Mouse (Mus musculus) cerebral cortex, adult 2 months (tissue): ENCODE results near the gene Pxn.

Experiments used
- WGBS: fragments of 180-500 bp; shearing (Covaris S2); methylation state at CpG from one replicate; pipeline ENCODE4 v1.1.7; 2018; 5-methylcytosine and 5-hydroxymethylcytosine counted together

The Pxn gene

DNA sequence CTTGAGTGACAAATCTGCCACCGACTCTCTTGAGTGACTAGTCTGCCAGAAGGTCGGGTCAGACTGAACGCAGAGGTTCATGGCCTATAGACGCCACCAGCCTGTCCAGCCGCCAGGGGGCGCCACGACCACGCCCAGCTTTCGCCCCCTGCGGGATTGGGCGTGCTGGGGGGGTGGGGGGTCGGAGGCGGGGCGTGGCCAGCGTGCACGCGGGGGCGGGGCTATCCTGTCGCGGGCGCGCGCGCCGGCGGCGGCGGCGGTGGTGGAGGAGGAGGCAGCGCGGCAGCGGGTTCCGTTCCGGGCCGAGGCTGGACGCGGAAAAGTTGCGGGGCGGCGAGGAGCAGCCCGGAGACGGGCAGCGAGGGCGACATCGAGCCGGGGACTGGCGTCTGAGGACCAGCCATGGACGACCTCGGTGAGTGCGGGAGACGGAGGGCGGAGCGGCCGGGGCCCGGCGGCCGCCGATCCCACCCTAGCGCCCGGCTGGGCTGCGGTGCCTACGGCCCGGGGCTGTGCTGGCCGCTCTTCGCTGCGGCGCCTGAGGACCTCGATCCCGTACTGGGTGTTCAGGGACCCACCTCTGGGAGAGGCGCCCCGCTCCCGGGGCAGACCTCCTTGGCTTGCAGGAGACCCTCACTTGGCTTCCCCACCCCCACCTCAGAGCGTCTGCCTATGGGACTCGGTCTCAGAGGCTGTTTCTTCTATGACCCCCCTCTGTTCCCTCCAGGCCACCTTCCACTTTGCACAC lies at the start of gene Pxn:
TSS of gene Pxn (plus strand) at position 223 of the 748 bp plus-strand sequence.
- WGBS = under 1% methylated on average over 74 of the region's 74 CpGs

DNA sequence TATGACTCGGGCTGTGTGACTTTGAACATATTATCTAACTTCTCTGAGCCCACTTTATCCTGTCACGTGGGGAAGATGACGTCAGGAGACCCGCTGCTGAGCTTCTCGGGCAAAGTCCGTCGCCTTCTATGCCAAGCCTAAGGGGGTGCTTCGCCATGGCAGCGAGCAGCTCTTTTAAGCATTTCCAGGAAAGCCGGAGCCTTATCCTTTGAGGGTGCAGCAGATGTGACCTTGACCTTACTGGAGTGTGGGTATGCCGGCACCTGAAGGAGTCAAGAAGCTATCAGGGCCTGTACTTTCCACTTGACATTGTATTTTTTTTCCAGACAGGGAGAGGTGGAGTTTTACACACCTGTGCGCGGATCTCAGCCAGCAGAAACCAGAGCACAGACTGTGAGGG lies 47.6 kb upstream of the Pxn start:
- WGBS = 74% methylated on average over 13 of the region's 13 CpGs

DNA sequence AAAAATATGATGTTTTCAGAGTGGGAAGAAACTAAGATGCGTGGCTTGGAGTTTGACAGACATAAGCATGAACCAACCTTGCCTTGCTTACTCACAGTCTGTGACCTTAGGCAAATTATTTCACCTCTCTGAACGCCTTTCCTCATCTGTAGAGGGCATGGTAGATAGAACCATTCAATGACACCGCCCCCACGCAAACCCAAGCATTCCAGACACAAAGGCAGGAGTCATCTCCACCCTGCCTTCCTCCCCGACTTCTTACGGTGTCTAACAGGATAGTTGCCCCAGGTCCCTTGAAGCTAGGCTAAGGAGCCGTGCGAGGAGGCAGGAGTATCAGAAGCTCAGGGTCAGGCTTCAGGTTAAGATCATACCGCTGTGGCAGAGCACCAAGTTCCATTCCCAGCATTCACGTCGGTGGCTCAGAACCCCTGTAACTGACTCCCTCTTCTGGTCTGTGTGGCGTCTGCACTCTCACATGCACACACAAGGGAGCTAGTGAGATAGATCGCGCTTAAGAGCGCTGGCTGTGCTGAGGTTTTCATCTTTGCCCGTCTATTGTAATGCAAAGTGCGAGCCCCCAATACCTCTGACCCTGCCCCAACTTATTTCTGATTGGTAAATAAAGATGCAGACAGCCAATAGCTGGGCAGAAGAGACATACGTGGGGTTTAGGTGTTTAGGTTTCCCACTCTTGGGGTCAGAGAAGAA lies 41.9 kb upstream of the Pxn start:
- WGBS = 81% methylated on average over 18 of the region's 18 CpGs

DNA sequence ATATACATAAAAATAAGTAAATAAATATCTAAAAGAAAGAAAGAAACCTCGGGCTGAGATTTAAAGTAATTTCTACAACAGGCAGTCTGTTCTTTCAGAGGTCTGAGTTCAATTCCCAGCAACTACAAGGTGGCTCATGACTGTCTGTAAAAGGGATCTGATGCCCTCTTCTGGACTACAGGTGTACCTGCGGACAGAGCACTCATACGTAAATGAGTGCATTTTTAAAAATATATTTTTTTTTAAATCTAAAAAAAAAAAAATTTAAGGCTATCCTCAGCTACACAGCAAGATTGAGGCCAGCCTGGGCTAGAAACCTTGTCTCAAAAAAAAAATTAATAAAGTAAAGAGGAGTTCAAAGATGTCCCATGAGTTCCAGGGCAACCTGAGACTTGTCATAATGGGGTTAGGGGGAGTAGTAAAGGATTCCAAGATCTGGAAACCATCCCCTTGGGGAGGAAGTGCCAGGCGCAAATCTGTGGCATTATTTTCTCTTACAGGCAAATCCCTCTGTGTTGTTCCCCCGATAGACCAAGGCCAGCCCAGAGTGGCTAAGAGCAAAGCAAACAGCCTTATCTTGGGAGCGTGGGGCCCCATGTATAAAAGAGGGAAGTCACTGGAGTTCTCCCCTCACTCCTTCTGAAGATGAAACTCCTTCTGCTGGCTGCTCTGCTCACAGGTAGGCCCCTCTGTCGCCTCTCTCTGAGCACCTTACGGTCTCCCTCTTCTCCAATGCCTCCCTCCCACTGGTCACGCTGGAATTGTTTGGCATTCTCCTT lies 40.6 kb upstream of the Pxn start, which contains the start of gene Pla2g1b:
TSS of gene Pla2g1b (plus strand) at position 621 of the 779 bp plus-strand sequence.
- 63% methylated on average over 9 of the region's 9 CpGs for WGBS

DNA sequence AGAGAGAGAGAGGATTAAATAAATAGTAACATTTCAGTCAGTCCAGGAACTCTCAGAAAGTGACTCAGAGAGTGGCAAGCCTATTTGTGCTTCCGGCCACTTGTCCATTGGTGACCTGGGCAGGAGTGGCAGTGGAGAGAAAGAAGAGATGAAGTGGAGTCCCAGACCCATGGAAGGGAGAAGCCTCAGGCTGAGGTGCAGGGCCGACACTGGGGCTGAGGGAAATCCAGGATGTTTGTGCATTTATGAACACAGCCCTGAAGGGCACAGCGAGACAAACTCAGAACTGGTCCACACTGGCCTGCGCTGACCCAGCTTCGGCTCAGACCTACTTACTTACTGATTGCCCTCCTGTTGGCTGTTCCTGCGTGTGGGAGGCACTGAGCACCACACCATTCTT lies 36.7 kb upstream of the Pxn start:
- 78% methylated on average over 6 of the region's 6 CpGs for WGBS

DNA sequence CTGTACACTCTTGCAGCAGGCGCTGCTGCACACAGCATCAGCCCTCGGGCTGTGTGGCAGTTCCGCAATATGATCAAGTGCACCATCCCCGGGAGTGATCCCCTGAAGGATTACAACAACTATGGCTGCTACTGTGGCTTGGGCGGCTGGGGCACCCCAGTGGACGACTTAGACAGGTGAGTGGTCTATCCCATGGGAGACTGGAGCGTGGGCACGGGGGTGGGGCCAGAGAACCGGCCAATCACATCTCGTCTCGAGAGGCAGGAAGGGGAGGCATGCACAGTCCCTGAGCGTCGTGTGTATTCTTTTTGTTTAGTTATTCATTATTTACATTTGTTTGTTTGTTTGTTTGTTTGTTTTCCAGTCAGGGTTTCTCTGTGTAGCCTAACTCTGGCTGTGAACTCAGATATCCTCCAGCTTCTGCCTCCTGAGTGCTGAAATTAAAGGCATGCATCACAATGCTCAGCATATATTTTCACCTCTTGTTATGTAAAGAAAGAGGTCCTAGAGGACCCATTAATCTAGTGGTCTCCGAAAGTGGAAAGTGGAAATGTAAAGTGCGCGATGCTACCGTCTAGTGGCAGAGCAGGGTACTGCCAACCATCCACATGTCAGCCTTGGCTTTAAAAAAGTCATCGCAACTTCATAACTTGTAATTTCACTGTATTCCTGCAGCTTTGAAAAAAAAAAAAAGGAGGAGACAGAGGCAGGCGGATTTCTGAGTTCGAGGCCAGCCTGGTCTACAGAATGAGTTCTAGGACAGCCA lies 35.5 kb upstream of the Pxn start:
- 33% methylated on average over 20 of the region's 20 CpGs for WGBS

DNA sequence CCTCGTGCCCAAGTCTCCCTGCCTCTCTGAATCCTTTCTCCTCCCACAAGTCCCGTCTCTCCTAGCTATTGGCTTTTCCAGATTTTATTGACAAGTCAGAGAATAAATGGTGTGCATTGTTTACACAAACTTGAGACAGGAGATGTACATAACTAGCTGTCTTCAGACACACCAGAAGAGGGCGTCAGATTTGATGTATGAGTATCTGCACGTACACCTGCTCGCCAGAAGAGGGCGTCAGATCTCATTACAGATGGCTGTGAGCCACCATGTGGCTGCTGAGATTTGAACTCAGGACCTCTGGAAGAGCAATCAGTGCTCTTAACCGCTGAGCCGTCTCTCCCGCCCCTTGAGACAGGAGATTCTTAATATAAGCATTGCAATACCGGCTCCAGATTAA lies 33.3 kb upstream of the Pxn start:
- 72% methylated on average over 10 of the region's 10 CpGs for WGBS

DNA sequence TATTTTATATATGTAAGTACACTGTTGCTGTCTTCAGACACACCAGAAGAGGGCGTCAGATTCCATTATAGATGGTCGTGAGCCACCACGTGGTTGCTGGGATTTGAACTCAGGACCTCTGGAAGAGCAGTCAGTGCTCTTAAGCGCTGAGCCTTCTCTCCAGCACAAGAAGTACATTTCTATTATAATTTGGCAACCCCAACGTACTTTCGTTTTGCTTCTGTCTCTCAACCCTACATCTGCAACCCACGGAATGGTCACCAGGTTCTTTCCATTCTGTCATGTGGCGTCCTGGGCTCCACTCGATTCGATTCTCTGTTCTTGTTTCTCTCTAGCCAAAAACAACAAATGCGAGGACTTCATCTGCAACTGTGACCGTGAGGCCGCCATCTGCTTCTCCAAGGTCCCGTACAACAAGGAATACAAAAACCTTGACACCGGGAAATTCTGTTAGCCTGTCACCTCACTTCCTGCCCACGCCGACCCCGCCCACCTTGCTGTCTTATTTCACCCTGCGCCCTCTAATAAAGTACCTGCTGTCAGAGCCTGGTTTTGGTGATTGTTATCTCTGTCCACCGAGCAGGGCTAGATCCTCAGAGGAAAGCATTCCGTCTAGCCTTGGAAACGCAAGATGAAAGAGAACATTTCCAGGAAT lies 32.2 kb upstream of the Pxn start:
- 75% methylated on average over 22 of the region's 22 CpGs for WGBS

DNA sequence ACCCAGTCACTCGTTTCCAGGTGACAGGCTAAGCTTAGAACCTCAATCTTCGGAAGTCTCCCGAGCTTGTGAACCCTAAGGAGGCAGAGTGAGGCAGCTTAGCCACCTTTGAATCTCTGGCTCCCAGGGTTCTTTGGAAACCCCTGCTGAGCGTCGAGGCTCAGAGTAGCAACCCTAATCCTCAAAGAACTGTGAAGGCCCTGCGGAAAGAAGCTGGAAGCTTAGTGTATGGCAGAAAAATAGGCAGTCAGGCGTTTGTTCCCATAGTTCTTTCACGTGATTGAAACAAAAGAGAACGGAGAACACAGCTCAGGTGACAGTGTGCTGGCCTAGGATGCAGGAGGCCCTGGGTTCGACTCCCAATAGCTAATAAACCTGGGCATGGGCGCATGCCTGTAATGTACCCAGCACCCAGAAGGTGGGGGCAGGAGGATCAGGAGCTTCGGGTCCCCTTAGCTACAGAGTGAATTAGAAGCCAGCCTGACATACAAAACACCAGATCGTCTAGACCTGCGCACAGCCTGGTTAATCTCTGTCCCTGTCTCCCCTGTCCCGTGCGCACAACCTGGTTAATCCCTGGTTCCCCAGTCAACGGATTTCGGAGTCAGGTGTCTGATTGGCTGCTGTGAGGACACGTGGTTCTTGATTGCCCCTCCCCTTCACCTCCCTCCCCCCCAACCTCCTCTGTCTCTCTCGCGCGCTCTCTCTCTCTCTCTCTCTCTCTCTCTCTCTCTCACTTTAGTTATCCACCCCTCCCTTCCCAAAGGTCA lies 31.0 kb upstream of the Pxn start:
- WGBS = 10% methylated on average over 22 of the region's 22 CpGs

DNA sequence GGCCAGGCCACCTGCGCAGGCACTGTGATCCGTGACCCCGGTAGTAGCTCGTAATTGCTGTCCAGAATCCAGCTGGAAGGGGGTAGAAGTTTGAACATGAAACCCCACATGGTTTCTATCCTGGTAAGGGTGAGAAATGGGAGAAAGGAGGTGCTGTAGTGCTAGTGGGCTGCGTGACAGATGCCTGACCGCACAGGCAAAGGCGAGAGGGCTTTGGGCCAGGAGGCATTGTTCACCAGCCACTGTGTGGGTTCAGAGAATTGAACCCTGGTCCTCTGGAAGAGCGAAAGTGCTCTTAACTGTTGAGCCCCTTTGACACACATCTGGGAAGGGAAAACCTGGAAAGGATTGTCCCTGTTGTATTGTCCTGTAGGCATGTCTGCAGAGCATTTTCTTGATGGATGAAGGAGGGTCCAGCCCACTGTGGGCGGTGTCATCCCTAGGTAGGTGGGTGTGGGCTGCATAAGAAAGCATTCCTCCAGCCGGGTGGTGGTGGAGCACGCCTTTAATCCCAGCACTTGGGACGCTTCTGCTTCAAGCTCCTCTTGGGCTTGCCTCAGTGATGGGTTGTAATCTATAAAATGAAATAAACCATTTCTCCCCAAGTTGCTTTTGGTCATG lies 30.3 kb upstream of the Pxn start:
- WGBS = 40% methylated on average over 12 of the region's 12 CpGs

DNA sequence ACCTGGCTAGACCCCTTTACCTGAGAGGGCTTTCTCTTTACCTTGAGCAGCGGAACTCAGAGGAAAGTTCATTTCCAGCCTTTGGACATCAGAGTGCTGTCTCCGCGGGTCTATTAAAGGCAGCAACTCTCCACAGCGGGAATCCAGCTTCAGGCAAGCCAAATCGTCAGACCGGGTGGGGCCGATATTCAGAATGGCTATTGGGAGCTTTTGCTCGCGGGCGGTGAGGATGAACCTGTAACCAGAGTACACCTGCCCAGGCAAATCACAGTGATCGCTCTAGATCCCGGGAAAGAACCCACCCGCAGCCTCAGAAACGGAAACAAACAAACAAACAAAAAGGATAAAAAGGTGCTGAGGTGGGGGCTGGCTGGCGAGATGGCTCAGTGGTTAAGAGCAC lies 26.9 kb upstream of the Pxn start:
- 81% methylated on average over 15 of the region's 15 CpGs for WGBS

DNA sequence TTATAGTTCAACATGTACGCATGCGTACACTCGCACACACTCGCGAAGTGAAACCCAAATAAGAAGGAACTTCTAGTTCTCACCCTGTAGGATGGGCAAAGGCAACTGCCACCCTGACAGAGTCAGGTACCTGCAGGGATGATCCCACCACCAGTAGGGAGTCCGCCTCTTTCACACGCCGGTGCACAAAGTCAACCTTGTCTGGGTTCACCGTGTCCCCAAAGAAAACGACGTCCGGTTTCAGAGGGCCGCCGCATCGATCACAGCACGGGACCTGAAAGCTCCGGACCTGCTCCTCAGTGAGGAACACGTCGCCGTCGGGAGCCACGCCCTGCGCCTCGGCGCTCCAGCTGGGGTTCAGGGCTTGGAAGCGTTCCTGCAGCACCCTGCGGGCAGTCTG lies 26.4 kb upstream of the Pxn start:
- 53% methylated on average over 27 of the region's 27 CpGs for WGBS

DNA sequence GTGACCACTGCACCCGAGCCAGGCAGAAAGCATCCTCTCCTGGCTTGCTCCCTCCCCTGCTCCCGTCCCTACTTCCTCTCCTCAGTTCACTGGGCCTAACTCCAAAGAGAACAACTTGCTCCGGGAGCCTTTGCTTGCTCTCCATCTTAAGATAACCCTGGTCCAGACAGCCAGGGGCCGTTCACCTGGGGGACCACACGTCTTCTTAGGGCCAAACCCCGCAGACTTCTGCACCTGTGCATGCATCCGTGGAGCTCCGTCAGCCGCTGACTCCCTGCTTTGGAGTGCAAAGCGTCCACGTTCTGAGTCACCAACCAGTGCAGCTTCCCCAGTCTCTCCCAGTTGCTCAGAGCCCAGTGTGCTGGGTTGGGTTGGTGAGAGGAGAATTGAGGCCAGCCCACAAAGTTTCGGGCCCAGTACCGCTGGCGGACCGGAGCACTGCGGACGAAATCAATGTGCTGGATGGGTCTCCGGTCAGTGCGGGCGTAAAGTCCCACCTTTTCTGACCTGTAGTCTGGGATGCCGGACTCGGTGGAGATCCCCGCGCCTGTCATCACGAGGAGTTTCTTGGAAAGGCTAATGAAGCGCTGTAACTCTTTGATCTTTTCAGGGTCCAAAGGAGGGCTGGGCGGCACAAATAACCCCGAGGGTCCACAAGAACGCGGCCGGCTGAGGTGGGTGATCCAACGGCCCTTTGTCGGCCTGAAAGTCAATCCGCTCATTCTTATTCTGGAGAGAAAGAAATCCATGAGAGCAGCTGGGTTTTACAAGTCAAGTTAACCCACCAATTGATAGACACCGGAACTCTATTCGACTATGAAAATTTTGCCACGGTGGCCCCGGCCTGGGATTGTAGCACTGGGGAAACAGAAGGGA lies 23.8 kb upstream of the Pxn start:
- WGBS = 57% methylated on average over 38 of the region's 38 CpGs

DNA sequence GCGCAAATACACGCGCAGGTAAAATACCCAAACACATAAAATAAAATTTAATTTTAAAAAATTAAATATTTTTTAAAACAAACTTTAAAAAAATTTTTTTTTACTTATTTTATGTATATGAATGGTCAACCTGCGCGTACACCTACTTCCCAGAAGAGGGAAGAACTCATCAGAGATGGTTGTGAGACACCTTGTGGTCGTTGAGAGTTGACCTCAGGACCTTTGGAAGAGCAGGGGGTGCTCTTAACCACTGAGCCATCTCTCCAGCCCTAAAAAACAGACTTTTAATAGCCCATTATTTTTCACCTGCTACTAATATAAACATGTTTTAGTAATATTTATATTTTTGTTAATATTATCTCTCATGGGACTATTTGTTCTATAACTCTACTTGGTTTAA lies 23.1 kb upstream of the Pxn start:
- whole genome bisulfite sequencing = 69% methylated on average over 6 of the region's 6 CpGs

DNA sequence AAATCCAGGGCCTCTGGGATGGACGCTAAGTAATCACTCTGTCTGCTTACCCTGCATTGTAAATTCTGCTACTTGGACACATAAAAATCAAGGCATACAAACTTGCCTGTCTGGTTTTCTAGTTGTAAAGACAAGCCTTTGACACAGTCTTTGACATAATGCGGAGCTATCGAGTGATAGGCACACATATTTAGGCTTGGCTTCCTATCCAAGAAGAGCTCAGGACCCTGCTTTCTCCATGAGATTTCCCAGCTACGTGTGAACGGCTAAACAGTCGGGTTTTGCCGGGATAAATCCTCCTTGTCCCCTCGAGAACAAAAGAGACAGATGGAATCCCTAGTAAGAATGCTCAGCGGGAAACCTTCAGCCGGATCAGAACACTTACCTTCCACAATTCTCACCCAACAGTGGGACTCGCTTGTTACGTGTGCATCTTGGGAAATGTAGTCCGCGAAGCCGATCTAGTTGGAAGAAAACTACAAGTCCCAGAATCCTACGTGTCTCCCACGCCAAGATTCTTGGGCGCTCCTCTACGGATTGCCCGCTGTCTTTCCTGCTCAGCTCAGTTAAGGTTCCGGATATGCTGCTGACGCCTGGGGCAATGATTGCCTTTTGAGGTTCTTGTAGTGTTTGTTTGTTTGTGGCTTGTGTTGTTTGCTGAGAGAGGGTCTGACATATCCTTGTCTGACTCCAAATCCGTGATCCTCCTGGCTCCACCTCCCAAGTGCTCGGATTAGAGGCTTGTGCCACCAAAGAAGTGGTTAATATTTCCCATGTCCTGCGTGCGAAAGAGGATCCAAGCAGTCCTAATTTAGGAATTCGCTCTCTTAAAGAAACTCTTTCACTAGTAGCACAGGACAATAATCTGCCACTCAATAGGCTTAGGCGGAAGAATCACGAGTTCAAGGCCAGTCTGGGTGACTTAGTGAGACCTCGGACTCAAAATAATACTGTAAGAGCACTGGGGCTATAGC lies 22.2 kb upstream of the Pxn start, which contains the start of gene Sirt4:
TSS of gene Sirt4 (minus strand) at position 779 of the 974 bp plus-strand sequence.
- 3% methylated on average over 30 of the region's 30 CpGs for WGBS

DNA sequence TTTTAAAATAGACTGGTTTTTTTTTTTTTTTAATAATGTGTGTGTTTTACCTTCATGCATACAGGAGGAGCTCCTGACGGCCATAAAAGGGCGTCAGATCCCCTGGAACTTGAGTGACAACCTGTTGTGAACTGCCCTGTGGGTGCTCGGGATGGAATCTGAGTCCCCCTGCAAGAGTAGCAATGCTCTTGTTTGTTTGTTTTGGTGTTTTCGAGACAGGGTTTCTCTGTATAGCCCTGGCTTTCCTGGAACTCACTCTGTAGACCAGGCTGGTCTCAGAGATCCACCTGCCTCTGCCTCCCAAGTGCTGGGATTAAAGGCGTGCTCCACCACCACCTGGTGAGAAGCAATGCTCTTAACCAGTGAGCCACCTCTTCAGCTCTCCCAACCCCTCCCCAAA lies 21.5 kb upstream of the Pxn start:
- WGBS = 66% methylated on average over 5 of the region's 5 CpGs

DNA sequence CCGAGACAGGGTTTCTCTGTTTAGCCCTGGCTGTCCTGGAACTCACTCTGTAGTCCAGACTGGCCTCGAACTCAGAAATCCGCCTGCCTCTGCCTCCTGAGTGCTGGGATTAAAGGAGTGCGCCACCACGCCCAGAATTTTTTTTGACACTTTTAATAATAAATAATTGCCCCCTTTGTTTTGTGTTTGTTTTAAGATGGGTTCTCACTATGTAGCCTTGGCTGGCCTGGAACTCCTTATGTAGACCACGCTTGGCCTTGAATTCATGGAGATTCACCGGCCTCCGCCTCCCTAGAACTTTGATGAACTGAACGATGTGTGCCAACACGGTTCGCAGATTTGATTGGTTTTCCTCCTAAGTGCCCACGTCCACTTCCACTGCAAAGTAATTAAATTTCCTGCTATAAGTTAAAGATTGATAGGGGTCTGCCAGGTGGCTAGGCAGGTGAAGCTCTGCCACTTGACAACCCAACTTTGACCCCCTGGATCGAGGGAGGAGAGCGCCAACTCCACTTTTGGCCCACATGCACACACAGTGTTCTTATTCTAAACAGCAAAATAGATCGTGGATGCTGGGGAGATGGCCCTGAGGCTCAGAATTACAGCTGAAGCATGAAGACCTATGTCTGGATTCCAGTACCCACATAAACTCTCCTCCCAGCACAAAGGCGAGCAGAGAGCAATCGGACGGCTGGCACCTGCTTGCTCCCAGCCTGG lies 20.8 kb upstream of the Pxn start:
- 86% methylated on average over 18 of the region's 18 CpGs for WGBS
